Mouse (Mus musculus) cerebellum, adult 9-11 months (tissue): ENCODE results near the gene Rbks.

Experiments used
- DNase-seq: peaks from one replicate; pipeline ENCODE4 v3.0.0; 2022

Gene Rbks

GRCm38 (mm10) chr5:31696971-31697643 is at the start of gene Rbks:
Gene Rbks, minus strand, starts transcription at chr5:31697627.
- no peak for DNase-seq

GRCm38 (mm10) chr5:31742521-31743031 is 45.1 kb upstream of the Rbks start:
- no peak for DNase-seq

- no peak for DNase-seq
These were observed 44.5 kb upstream of the Rbks start for GRCm38 (mm10) chr5:31741931-31742330.

- DNase-seq, result no peak
These were observed 35.4 kb upstream of the Rbks start for GRCm38 (mm10) chr5:31732644-31733338.

- no peak for DNase-seq
These were observed 30.0 kb upstream of the Rbks start for GRCm38 (mm10) chr5:31727456-31727855.

- no peak for DNase-seq
These were observed 28.5 kb upstream of the Rbks start for GRCm38 (mm10) chr5:31725885-31726284.

GRCm38 (mm10) chr5:31724519-31724918 is 27.1 kb upstream of the Rbks start:
- no peak for DNase-seq

GRCm38 (mm10) chr5:31715486-31716150 is 18.2 kb upstream of the Rbks start:
- DNase-seq, result no peak

- DNase-seq, result no peak
These were observed 16.4 kb upstream of the Rbks start for GRCm38 (mm10) chr5:31713841-31714264.

- DNase-seq, result no peak
These were observed 15.9 kb upstream of the Rbks start for GRCm38 (mm10) chr5:31713280-31713711.

GRCm38 (mm10) chr5:31709389-31709788 is 12.0 kb upstream of the Rbks start:
- no peak for DNase-seq

- no peak for DNase-seq
These were observed 9.4 kb upstream of the Rbks start for GRCm38 (mm10) chr5:31706826-31707225.

GRCm38 (mm10) chr5:31704971-31705370 is 7.5 kb upstream of the Rbks start:
- no peak for DNase-seq

- no peak for DNase-seq
These were observed 2.0 kb upstream of the Rbks start for GRCm38 (mm10) chr5:31699397-31699796.

- DNase-seq, result no peak
These were observed 1.5 kb upstream of the Rbks start for GRCm38 (mm10) chr5:31698931-31699330.

GRCm38 (mm10) chr5:31698297-31698726 is 885 bp upstream of the Rbks start:
- peak; percentile 90 for DNase-seq

- peak; percentile 94 for DNase-seq
These were observed 343 bp upstream of the Rbks start, which contains the start of gene Babam2 for GRCm38 (mm10) chr5:31697644-31698296. Gene Babam2, plus strand, starts transcription at chr5:31697684.

GRCm38 (mm10) chr5:31693191-31693590 is 4.2 kb downstream of the Rbks start:
- no peak for DNase-seq

- no peak for DNase-seq
These were observed 9.5 kb downstream of the Rbks start for GRCm38 (mm10) chr5:31687972-31688371.

- DNase-seq, result no peak
These were observed 11.4 kb downstream of the Rbks start for GRCm38 (mm10) chr5:31686040-31686439.

GRCm38 (mm10) chr5:31682305-31682704 is 15.1 kb downstream of the Rbks start:
- no peak for DNase-seq

GRCm38 (mm10) chr5:31680183-31680582 is 17.2 kb downstream of the Rbks start:
- DNase-seq, result no peak

- no peak for DNase-seq
These were observed 19.4 kb downstream of the Rbks start for GRCm38 (mm10) chr5:31678000-31678399.
